Mouse (Mus musculus): ENCODE measurements around the gene Btf3.
A peak's percentile ranks its signal among the peaks of the same experiment; 100 is the strongest.

The Btf3 gene

GRCm38 (mm10) chr13:98332106-98332505, 15.3 kb upstream of the Btf3 start:
- DNase-seq, result no peak

DNA sequence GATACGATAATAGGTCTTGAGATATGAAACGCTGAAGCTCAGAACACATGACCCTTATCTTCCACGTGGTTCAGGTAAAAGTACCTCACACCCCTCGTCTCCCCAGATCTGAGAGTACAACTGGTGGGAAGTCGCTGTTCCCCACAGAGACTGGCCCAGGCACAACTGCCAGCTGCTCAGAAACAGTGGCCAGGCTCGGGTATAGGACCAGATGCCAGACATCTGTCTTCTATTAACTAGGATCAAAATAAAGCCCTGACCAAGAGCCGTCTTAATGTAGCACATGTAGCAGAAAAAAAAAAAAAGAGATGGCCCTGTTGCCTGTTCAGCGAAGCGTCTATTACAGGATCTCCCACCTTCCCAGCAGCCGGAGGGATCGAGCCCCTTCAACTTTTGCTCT, 8.2 kb upstream of the Btf3 start:
- DNase-seq, result no peak

DNA sequence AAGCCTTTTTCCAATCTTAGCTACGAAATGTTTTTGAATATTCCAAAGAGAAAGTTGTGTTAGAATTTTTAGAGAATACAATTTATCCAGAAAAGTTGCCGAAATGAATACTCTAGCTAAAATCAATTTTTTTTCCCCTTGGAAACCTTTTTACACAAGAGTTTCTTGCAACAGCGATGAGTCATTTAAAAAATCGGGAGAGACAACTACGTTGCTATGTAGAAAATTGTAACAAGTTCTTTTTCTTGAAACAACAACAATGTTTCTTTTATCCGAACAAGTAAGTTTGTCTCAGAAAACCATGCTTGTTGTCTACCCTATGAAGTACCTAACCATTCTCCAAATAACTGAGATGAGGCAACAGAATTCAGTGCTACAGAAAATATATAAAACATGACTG, 1.1 kb upstream of the Btf3 start:
- no peak for DNase-seq

GRCm38 (mm10) chr13:98317246-98317677, 456 bp upstream of the Btf3 start:
- no peak for DNase-seq

DNA sequence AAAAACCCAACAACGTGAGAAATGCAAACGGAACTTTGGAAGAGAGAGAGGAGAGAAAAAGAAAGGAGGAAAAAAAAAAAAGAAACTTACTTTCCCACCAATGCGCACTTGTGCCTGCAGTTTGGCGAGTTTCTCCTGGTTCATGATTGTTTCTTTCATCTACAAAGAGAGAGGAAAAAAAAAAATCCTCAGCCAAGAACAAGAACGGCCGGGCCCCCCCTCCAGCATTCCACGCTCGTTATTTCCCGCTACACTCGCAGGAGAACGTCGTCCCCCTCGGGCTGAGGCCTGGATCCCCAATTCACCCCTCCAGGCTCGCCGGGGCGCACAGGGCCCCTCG, 696 bp downstream of the Btf3 start:
- no peak for DNase-seq

GRCm38 (mm10) chr13:98315124-98315523, 1.7 kb downstream of the Btf3 start:
- no peak for DNase-seq

DNA sequence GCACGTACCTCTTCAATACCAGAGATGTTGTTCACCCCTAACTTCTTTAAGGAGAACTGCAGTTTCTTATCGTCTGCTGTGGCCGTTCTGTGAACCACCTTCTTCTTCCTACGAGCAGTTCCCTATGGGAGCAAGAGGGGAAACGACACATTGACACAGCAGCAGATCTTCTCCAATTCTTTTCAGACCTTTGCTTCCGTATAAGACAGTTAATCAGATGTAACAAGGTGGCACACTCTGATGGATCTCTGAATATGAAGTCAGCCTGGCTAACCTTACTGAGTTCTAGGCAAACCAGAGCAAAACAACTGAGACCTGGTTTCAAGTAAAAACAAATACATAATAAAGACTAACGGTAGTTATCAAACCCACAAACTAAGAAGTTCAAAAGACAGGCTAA, 3.2 kb downstream of the Btf3 start:
- no peak for DNase-seq

DNA sequence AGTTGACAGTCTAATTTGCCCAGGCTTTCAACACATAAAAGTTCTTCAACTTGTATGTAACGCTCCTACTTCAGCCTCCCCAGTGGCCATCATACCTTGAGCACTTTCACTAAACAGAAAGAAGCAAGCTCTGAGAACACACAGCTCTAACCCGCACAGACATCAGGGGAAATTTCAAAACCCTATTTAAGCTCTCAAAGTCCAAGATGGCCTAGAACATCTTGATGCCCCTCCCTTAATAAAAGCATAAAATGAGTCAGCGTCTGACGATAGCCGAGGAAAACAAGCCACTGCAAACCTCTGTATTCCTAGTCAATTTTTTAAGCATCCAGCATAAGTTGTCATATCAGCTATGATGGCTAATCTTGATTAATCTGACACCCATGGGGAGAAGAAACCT, 5.2 kb downstream of the Btf3 start:
- DNase-seq, result no peak

DNA sequence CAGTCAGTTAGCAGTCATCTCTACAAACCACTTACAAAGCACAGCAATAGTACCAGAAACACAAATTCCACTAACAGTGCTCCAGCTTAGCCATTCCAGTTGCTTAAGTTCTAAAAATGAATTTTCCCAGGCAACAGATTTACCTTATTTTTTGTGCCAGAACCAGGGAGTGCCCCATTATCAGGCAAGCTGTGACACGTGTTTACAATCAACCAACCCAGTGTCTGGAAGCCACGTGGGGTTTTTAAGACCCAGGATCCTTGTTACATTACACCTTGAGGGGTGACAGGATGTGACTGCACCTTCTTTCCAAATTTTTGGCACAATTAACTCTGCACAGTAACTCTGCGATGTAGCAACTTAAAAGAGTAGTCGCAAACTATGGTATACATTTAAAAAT, 8.1 kb downstream of the Btf3 start:
- DNase-seq, result no peak

GRCm38 (mm10) chr13:98308004-98308403, 8.8 kb downstream of the Btf3 start:
- no peak for DNase-seq

DNA sequence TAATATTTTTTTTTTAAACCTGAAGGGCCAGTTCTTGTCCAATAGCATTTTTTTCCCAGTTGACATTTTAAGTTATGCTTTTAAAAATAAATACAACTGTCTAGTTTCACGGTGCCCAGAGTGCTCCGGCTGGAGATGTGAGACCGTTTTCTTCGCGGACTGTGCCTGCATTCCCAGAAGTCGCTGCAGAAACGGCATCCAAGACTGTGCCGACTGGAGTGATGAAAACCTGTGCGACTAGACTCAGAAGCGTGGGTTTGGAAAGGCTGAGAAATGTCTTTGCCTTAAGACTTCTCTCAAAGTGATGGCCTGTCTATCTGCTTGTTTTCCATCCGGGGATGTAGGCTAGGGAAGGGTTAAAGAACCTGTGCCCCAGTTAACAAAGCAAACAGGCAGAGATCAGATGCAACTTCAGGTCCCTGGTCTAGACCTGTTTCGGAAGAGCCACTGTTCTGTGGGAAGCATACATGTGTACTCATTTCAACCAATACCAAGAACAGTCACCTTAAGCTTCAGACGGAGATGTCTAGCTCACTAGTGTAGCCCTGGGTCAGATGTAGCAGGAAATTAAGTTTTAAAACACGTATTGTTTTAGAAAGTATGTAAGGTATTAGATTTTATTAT, 9.8 kb downstream of the Btf3 start:
- no peak for DNase-seq

DNA sequence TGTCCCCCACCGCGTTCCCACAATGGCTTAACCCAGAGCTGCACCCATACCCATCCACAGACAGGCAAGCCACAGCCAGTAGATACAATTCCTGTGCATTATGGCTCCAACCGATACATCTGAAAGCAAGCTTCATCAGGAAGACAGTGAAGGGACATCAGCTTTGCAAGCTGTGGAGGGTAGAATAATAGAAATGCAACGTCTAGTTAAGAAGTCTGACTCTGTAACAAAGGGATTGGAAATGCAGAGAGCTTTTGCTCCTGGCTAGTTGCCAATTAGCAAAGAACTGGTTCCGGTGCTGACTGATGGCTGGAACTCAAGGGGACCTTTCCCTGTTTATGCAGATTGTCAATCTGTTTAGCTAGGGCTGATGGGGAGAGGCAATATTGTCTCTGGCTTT, 10.4 kb downstream of the Btf3 start:
- no peak for DNase-seq

GRCm38 (mm10) chr13:98305257-98305656, 11.5 kb downstream of the Btf3 start:
- DNase-seq, result no peak

GRCm38 (mm10) chr13:98298833-98299758, 17.7 kb downstream of the Btf3 start:
- peak; percentile 76 for DNase-seq

GRCm38 (mm10) chr13:98297883-98298482, 18.8 kb downstream of the Btf3 start:
- DNase-seq, result no peak

DNA sequence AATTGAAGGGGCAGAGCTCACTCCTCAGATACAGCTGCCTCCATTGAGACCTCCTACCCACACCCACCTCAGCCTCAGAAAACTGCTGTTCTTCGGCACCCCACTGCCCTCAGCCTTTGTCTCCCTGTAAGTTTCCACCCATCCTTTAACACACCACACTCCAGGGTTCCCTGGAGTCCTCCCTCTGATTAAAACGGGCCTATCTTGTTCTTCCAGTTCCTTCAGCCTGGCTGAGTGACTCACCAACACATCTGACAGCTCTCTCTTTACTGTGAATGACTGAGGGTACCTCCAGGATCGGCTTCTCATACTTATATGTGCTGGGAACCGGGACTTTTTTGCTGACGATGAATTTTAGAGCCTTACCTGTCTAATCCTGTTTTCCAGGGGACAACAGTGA, 20.7 kb downstream of the Btf3 start:
- no peak for DNase-seq

- DNase-seq, result no peak
Observed at GRCm38 (mm10) chr13:98291712-98292111, 25.1 kb downstream of the Btf3 start.

GRCm38 (mm10) chr13:98290719-98291118, 26.1 kb downstream of the Btf3 start:
- DNase-seq, result no peak

GRCm38 (mm10) chr13:98280990-98281650, 35.7 kb downstream of the Btf3 start:
- no peak for DNase-seq

GRCm38 (mm10) chr13:98279686-98280085, 37.1 kb downstream of the Btf3 start, which contains the start of gene Gm21976:
Gene Gm21976, plus strand, starts transcription at chr13:98279887.
- DNase-seq, result no peak

GRCm38 (mm10) chr13:98277501-98277900, 39.3 kb downstream of the Btf3 start:
- DNase-seq, result no peak

DNA sequence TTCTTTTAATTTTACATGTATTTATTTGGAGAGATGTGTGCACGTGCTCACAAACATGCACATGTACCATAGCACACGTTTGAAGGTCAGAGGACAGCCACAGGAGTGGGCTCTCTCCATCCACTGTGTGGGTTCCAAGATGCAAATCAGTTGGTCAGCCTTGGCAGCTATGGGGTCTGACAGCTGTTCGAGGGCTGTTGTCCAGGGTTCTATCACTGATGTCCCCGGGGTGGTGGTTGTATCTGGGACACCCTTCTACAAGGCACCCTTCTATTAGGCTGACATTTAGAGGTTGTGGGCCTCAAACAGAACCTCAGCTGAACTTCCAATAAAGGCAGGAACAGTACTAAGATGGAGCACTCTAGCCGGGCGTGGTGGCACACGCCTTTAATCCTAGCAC, 40.6 kb downstream of the Btf3 start:
- DNase-seq, result no peak

GRCm38 (mm10) chr13:98275646-98276045, 41.2 kb downstream of the Btf3 start:
- DNase-seq, result no peak

Measured in cerebellum, adult 9-10 months (tissue).